Mouse (Mus musculus) heart, embryonic 11.5 days (tissue): Measurements from ENCODE around the gene Tesmin. TPM values are rescaled to one million over a fixed set of nuclear protein-coding genes. Genes with fewer than 3 reads are reported as not detected.

Source experiments
- polyA plus RNA-seq: library from polyadenylated mRNA; unstranded; fragments of >200 nt; fragmentation: Nextera tagmentation; extraction: Ambion mirVana; gene quantifications from 2 replicates; pipeline ENCODE4 v1.2.1, GENCODE M21; 2014

Tesmin gene
- polyA plus RNA-seq, 1 experiment from 2014 or later, result 0.77 TPM

Other genes with a start within 250 kb of the Tesmin start
- gene Mrpl21, start 106.0 kb upstream of the Tesmin start, polyA plus RNA-seq, result 110 and 117 TPM in 2 replicates
- gene Ighmbp2, start 105.8 kb upstream of the Tesmin start, polyA plus RNA-seq, result 4.1 and 4.6 TPM in 2 replicates
- gene Cpt1a, start 66.5 kb upstream of the Tesmin start, polyA plus RNA-seq, result 14.3 and 17.2 TPM in 2 replicates
- 14.0 TPM in 2 replicates for gene Gal, start 25.7 kb downstream of the Tesmin start, polyA plus RNA-seq
- gene Ppp6r3, start 186.9 kb downstream of the Tesmin start, polyA plus RNA-seq, result 57.9 and 63.6 TPM in 2 replicates